Mouse (Mus musculus) cerebellum, adult 2 months (tissue): Measurements from ENCODE around the gene Osbp2.

Source experiments
- CTCF ChIP-seq: fragments of 200-500 bp; IDR thresholded peaks from 2 replicates; pipeline ENCODE4 v1.5.1; 2011; ENCODE audit warnings: low read depth, mild to moderate bottlenecking, control low read depth, low read length, moderate library complexity, borderline replicate concordance; ENCODE audit not compliant: insufficient read depth
- POLR2A ChIP-seq: fragments of 200-500 bp; IDR thresholded peaks from 2 replicates; pipeline ENCODE4 v1.6.1; 2011; ENCODE audit warnings: low read length, control low read depth, borderline replicate concordance; ENCODE audit not compliant: insufficient read depth

- TF ChIP-seq POLR2A (no peak), CTCF (no peak)
Measured at GRCm38 (mm10) chr11:3904673-3905072, 41.0 kb upstream of the Osbp2 start.
